Mouse (Mus musculus): ENCODE measurements around the gene Tnnt2. TPM values are rescaled to one million over a fixed set of nuclear protein-coding genes. Genes with fewer than 3 reads are reported as not detected.

Tnnt2 gene
- polyA plus RNA-seq, 1 experiment from 2014 or later = 0.58 TPM

GRCm38 (mm10) chr1:135820736-135821364 lies 15.3 kb upstream of the Tnnt2 start:
- Histone ChIP-seq H3K27ac (replicated peaks) (no peak overlapping the region), H3K27me3 (peaks cover 41% of the 10 kb centered on the region), H3K4me1 (replicated peaks) (peaks cover 10% of the 10 kb centered on the region), H3K9me3 (no peaks in the 10 kb centered on the region), H3K9ac (no peak overlapping the region), H3K4me2 (no peak overlapping the region), H3K4me3 (no peak overlapping the region), H3K36me3 (no peaks in the 10 kb centered on the region)
- WGBS = 71% methylated on average over 16 of the region's 16 CpGs
- no peak for ATAC-seq (ENCODE audit: low FRiP score, low read depth)

GRCm38 (mm10) chr1:135821780-135822179 lies 14.4 kb upstream of the Tnnt2 start:
- H3K4me2 ChIP-seq = no peak overlapping the region
- H3K4me1 ChIP-seq (replicated peaks) = peaks cover 10% of the 10 kb centered on the region
- no peak overlapping the region for H3K27ac ChIP-seq (replicated peaks)
- ATAC-seq (ENCODE audit: low FRiP score, low read depth) = no peak
- WGBS = 69% methylated on average over 7 of the region's 7 CpGs
- no peak overlapping the region for H3K4me3 ChIP-seq
- H3K9me3 ChIP-seq = no peaks in the 10 kb centered on the region
- H3K36me3 ChIP-seq = no peaks in the 10 kb centered on the region
- H3K9ac ChIP-seq = no peak overlapping the region
- H3K27me3 ChIP-seq = peaks cover 39% of the 10 kb centered on the region

- 25% methylated on average over 1 of the region's 1 CpGs for WGBS
- Histone ChIP-seq H3K4me3 (no peak overlapping the region), H3K4me1 (replicated peaks) (no peaks in the 10 kb centered on the region), H3K36me3 (no peaks in the 10 kb centered on the region), H3K27me3 (no peaks in the 10 kb centered on the region), H3K27ac (replicated peaks) (no peak overlapping the region), H3K4me2 (no peak overlapping the region), H3K9ac (no peak overlapping the region), H3K9me3 (no peaks in the 10 kb centered on the region)
- ATAC-seq (ENCODE audit: low FRiP score, low read depth) = no peak
These were observed 7.2 kb upstream of the Tnnt2 start for GRCm38 (mm10) chr1:135828918-135829317.

- no peak for ATAC-seq (ENCODE audit: low FRiP score, low read depth)
- Histone ChIP-seq H3K4me3 (no peak overlapping the region), H3K4me1 (replicated peaks) (no peaks in the 10 kb centered on the region), H3K27me3 (no peaks in the 10 kb centered on the region), H3K9me3 (no peaks in the 10 kb centered on the region), H3K27ac (replicated peaks) (no peak overlapping the region), H3K36me3 (no peaks in the 10 kb centered on the region), H3K4me2 (no peak overlapping the region), H3K9ac (no peak overlapping the region)
- WGBS = 80% methylated on average over 6 of the region's 6 CpGs
These were observed 1.8 kb upstream of the Tnnt2 start for GRCm38 (mm10) chr1:135834206-135834859.

- no peak overlapping the region for H3K9ac ChIP-seq
- H3K4me3 ChIP-seq = no peak overlapping the region
- ATAC-seq (ENCODE audit: low FRiP score, low read depth) = no peak
- H3K27ac ChIP-seq (replicated peaks) = no peak overlapping the region
- WGBS = 89% methylated on average over 8 of the region's 8 CpGs
- H3K9me3 ChIP-seq = no peaks in the 10 kb centered on the region
- H3K27me3 ChIP-seq = no peaks in the 10 kb centered on the region
- no peaks in the 10 kb centered on the region for H3K4me1 ChIP-seq (replicated peaks)
- no peak overlapping the region for H3K4me2 ChIP-seq
- no peaks in the 10 kb centered on the region for H3K36me3 ChIP-seq
These were observed 1.2 kb upstream of the Tnnt2 start for GRCm38 (mm10) chr1:135834983-135835382.

- 65% methylated on average over 4 of the region's 4 CpGs for WGBS
- H3K36me3 ChIP-seq = no peaks in the 10 kb centered on the region
- ATAC-seq (ENCODE audit: low FRiP score, low read depth) = no peak
These were observed 2.5 kb downstream of the Tnnt2 start for GRCm38 (mm10) chr1:135838626-135839025.

GRCm38 (mm10) chr1:135839065-135839464 lies 2.9 kb downstream of the Tnnt2 start:
- H3K4me1 ChIP-seq (replicated peaks) = no peaks in the 10 kb centered on the region
- no peak overlapping the region for H3K4me2 ChIP-seq
- no peaks in the 10 kb centered on the region for H3K36me3 ChIP-seq
- ATAC-seq (ENCODE audit: low FRiP score, low read depth) = no peak
- H3K9me3 ChIP-seq = no peaks in the 10 kb centered on the region
- no peak overlapping the region for H3K27ac ChIP-seq (replicated peaks)
- no peaks in the 10 kb centered on the region for H3K27me3 ChIP-seq
- WGBS = 89% methylated on average over 6 of the region's 6 CpGs
- no peak overlapping the region for H3K4me3 ChIP-seq
- H3K9ac ChIP-seq = no peak overlapping the region

More at GRCm38 (mm10) chr1:135838626-135839025, 2.5 kb downstream of the Tnnt2 start:
- Histone ChIP-seq H3K4me3 (no peak overlapping the region), H3K27ac (replicated peaks) (no peak overlapping the region), H3K9ac (no peak overlapping the region), H3K4me2 (no peak overlapping the region), H3K27me3 (no peaks in the 10 kb centered on the region), H3K4me1 (replicated peaks) (no peaks in the 10 kb centered on the region), H3K9me3 (no peaks in the 10 kb centered on the region)

- Histone ChIP-seq H3K4me3 (no peak overlapping the region), H3K4me1 (replicated peaks) (no peaks in the 10 kb centered on the region), H3K27ac (replicated peaks) (no peak overlapping the region), H3K27me3 (no peaks in the 10 kb centered on the region), H3K9me3 (no peaks in the 10 kb centered on the region), H3K9ac (no peak overlapping the region), H3K4me2 (no peak overlapping the region), H3K36me3 (no peaks in the 10 kb centered on the region)
- no peak for ATAC-seq (ENCODE audit: low FRiP score, low read depth)
- WGBS = 77% methylated on average over 15 of the region's 15 CpGs
These were observed 4.7 kb downstream of the Tnnt2 start for GRCm38 (mm10) chr1:135840675-135841395.

- Histone ChIP-seq H3K9ac (no peak overlapping the region), H3K27me3 (no peaks in the 10 kb centered on the region), H3K4me2 (no peak overlapping the region), H3K27ac (replicated peaks) (no peak overlapping the region), H3K4me3 (no peak overlapping the region), H3K36me3 (no peaks in the 10 kb centered on the region), H3K4me1 (replicated peaks) (no peaks in the 10 kb centered on the region), H3K9me3 (no peaks in the 10 kb centered on the region)
- ATAC-seq (ENCODE audit: low FRiP score, low read depth) = no peak
- 90% methylated on average over 10 of the region's 10 CpGs for WGBS
These were observed 7.5 kb downstream of the Tnnt2 start for GRCm38 (mm10) chr1:135843519-135844262.

GRCm38 (mm10) chr1:135844481-135844880 lies 8.3 kb downstream of the Tnnt2 start:
- Histone ChIP-seq H3K9ac (no peak overlapping the region), H3K27ac (replicated peaks) (no peak overlapping the region), H3K27me3 (no peaks in the 10 kb centered on the region), H3K4me1 (replicated peaks) (no peaks in the 10 kb centered on the region), H3K4me3 (no peak overlapping the region), H3K36me3 (no peaks in the 10 kb centered on the region), H3K4me2 (no peak overlapping the region), H3K9me3 (no peaks in the 10 kb centered on the region)
- 84% methylated on average over 6 of the region's 6 CpGs for WGBS
- ATAC-seq (ENCODE audit: low FRiP score, low read depth) = no peak

- WGBS = 80% methylated on average over 5 of the region's 5 CpGs
- Histone ChIP-seq H3K4me1 (replicated peaks) (peaks cover under 1% of the 10 kb centered on the region; the same call in 1 of the 2 replicates), H3K9me3 (no peaks in the 10 kb centered on the region), H3K9ac (no peak overlapping the region), H3K36me3 (no peaks in the 10 kb centered on the region), H3K27ac (replicated peaks) (no peak overlapping the region), H3K27me3 (no peaks in the 10 kb centered on the region), H3K4me3 (no peak overlapping the region), H3K4me2 (no peak overlapping the region)
- ATAC-seq (ENCODE audit: low FRiP score, low read depth) = no peak
These were observed 10.5 kb downstream of the Tnnt2 start for GRCm38 (mm10) chr1:135846632-135847031.

GRCm38 (mm10) chr1:135847139-135847562 lies 11.0 kb downstream of the Tnnt2 start:
- Histone ChIP-seq H3K4me1 (replicated peaks) (peaks cover 6% of the 10 kb centered on the region), H3K4me2 (no peak overlapping the region), H3K27ac (replicated peaks) (no peak overlapping the region), H3K4me3 (no peak overlapping the region), H3K27me3 (no peaks in the 10 kb centered on the region), H3K9me3 (no peaks in the 10 kb centered on the region), H3K9ac (no peak overlapping the region), H3K36me3 (no peaks in the 10 kb centered on the region)
- no peak for ATAC-seq (ENCODE audit: low FRiP score, low read depth)
- WGBS = 29% methylated on average over 6 of the region's 6 CpGs
